Mouse (Mus musculus): ENCODE data around the gene Ticam1. TPM values are rescaled to one million over a fixed set of nuclear protein-coding genes. Genes with fewer than 3 reads are reported as not detected.

The Ticam1 gene
- polyA plus RNA-seq, 1 experiment from 2014 or later: 4.2 TPM

DNA sequence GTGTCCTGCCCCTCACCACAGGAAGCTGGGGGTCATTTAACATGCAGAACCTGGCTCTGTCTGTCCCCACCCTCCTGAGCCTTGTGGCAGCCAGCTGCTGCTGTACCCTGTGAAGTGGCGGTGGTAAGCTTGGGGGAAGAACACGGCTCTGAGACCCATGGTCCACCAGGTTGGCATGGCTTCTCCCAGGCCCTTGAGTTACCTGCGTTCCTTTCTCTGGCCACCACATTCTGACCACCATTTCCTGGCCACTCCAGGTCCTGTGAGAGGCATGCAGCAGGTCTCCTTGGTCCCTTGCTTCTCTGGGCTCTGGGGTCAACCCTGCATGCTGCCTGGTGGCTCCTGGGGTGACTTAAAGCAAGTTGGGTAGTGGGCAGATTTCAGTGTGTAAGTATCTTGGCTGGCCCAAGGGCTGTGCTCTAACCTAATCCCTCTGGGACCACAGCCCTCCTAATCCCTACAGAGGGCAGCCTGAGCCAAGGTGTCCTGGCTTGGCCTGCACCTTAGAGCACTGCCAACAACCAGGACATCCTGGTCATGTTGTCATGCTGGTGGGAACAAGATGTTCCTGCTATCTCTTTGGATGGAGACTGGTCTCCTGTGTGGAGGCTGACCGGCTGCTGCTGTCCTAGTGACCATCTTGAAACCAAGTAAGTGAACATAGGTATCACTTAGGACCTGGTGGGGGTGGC is 16.1 kb upstream of the Ticam1 start, which contains the start of gene Plin3:
Plin3 (minus strand) TSS at position 343 of the 692 bp plus-strand sequence.
- Histone ChIP-seq H3K36me3 (ENCODE audit: control insufficient read depth, insufficient read depth) (no peaks in the 10 kb centered on the region), H3K27me3 (ENCODE audit: control insufficient read depth, insufficient read depth, low read depth, low read length) (no peaks in the 10 kb centered on the region), H3K4me2 (ENCODE audit: low read depth, low read length) (peak within 1 kb of the TSS; percentile 70), H3K4me1 (ENCODE audit: control insufficient read depth, low read depth, low read length) (peaks cover 44% of the 10 kb centered on the region), H3K9me3 (replicated peaks; ENCODE audit: control insufficient read depth, low read length) (no peaks in the 10 kb centered on the region), H3K27ac (ENCODE audit: low read length) (no peak within 1 kb of the TSS; the same call in 1 of the 2 replicates), H3K4me3 (ENCODE audit: low read depth, low read length) (no peak within 1 kb of the TSS), H3K9ac (ENCODE audit: low read depth, low read length) (no peak within 1 kb of the TSS; the same call in 1 of the 2 replicates)
- ATAC-seq (ENCODE audit: low read depth): no peak
- 83% methylated on average over 4 of the region's 4 CpGs for WGBS (ENCODE audit: insufficient replicate concordance)

DNA sequence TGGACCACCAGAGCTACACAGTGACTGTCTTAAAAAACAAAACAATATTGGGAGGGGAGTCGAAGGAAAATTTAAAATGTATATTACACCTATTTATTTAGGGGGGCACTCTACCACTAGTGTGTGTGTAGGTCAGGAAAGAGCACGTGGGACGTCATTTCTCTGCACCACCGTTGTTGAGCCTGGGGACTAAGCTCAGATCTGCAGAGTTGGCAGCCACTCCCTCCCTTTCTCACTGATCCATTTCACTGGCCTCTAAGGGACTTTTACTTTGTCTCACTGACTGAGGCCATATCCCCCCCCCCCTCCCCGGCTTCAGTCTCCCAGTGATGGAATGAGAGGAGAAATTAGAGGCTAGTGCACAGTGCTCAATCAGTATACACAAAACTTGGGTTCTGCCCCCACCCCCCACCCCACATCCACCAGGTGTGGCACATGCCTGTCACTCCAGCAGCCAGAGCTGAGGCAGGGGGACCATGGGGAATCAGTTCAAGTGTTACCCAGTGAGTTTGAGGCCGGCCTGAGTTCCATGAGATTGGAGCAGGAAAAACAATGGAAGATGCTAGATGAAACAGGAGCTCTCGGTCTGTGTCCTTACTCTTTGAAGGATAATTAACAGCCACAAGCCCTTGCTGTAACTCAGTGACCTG is 15.4 kb upstream of the Ticam1 start:
- peaks cover 52% of the 10 kb centered on the region for H3K4me1 ChIP-seq (ENCODE audit: control insufficient read depth, low read depth, low read length)
- no peaks in the 10 kb centered on the region for H3K36me3 ChIP-seq (ENCODE audit: control insufficient read depth, insufficient read depth)
- WGBS (ENCODE audit: insufficient replicate concordance): 76% methylated on average over 7 of the region's 7 CpGs
- peak overlapping the region; percentile 52; the same call in 1 of the 2 replicates for H3K9ac ChIP-seq (ENCODE audit: low read depth, low read length)
- H3K27me3 ChIP-seq (ENCODE audit: control insufficient read depth, insufficient read depth, low read depth, low read length): no peaks in the 10 kb centered on the region
- peak overlapping the region; percentile 90; the same call in 1 of the 2 replicates for H3K27ac ChIP-seq (ENCODE audit: low read length)
- peak overlapping the region; percentile 56; the same call in 1 of the 2 replicates for H3K4me3 ChIP-seq (ENCODE audit: low read depth, low read length)
- no peak for ATAC-seq (ENCODE audit: low read depth)
- peak overlapping the region; percentile 70 for H3K4me2 ChIP-seq (ENCODE audit: low read depth, low read length)
- H3K9me3 ChIP-seq (replicated peaks; ENCODE audit: control insufficient read depth, low read length): no peaks in the 10 kb centered on the region

DNA sequence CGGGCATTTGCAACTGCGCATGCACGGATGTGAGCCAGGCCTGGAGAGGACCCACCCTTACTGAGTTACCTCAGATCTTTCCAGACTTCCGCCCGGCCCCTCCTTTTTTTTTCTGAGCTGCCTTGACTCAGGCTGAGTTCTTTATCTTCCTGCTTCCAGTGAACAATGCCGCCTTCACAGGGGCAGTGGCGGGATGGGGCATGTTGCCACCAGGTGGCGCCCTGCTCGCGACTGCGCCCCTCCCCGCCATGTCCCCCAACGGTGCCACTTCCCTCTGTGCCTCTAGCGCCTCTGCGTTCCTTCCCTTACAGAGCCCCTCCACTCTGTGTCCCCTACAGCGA is 14.6 kb upstream of the Ticam1 start:
- Histone ChIP-seq H3K27me3 (ENCODE audit: control insufficient read depth, insufficient read depth, low read depth, low read length) (no peaks in the 10 kb centered on the region), H3K4me3 (ENCODE audit: low read depth, low read length) (peak overlapping the region; percentile 56), H3K4me1 (ENCODE audit: control insufficient read depth, low read depth, low read length) (peaks cover 59% of the 10 kb centered on the region), H3K9ac (ENCODE audit: low read depth, low read length) (peak overlapping the region; percentile 52), H3K9me3 (replicated peaks; ENCODE audit: control insufficient read depth, low read length) (no peaks in the 10 kb centered on the region), H3K36me3 (ENCODE audit: control insufficient read depth, insufficient read depth) (no peaks in the 10 kb centered on the region), H3K27ac (ENCODE audit: low read length) (peak overlapping the region; percentile 90), H3K4me2 (ENCODE audit: low read depth, low read length) (peak overlapping the region; percentile 70)
- ATAC-seq (ENCODE audit: low read depth): peak; percentile 78
- 0% methylated on average over 16 of the region's 16 CpGs for WGBS (ENCODE audit: insufficient replicate concordance)

DNA sequence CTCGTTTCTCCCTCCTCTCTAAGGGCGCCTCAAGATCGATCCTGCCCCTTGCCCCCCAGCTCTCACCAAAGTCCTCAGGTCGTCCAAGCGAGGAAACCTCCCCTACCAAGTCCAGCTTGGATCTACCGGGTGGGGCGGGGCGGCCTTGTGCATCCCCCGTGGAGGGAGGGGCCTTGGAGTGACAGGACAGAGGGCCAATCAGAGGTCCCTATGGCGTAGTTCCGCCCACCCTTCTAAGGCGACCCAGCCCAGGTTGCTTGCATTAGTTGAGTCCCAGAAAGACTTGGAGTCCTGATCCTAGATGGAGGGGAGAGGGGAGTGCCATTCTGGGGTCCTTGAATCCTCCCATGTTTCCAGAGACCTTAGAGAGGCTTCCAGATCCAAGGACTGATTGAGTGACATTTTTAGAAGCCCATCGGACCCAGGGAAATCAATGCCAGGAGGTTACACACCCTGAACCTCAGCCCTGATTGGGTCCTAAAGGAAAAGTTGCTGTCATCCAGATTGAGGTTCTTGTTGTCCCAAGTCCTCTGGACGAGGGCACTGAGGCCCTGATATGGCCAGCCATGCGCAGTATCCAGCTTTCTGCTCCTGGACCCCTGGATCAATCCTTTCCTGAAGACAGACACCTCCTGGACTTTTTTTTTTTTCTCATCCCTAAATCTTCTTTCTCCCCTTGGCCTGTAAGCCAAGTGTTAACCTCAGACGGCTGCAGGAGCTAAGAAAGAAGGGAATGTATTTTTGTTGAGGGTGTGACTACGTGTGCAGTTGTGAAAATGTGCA is 14.0 kb upstream of the Ticam1 start:
- Histone ChIP-seq H3K4me2 (ENCODE audit: low read depth, low read length) (peak overlapping the region; percentile 70), H3K27ac (ENCODE audit: low read length) (peak overlapping the region; percentile 90), H3K4me3 (ENCODE audit: low read depth, low read length) (peak overlapping the region; percentile 56), H3K9me3 (replicated peaks; ENCODE audit: control insufficient read depth, low read length) (no peaks in the 10 kb centered on the region), H3K9ac (ENCODE audit: low read depth, low read length) (peak overlapping the region; percentile 54), H3K4me1 (ENCODE audit: control insufficient read depth, low read depth, low read length) (peaks cover 60% of the 10 kb centered on the region), H3K36me3 (ENCODE audit: control insufficient read depth, insufficient read depth) (peaks cover 5% of the 10 kb centered on the region), H3K27me3 (ENCODE audit: control insufficient read depth, insufficient read depth, low read depth, low read length) (no peaks in the 10 kb centered on the region)
- ATAC-seq (ENCODE audit: low read depth): peak; percentile 88
- WGBS (ENCODE audit: insufficient replicate concordance): 1% methylated on average over 17 of the region's 17 CpGs

DNA sequence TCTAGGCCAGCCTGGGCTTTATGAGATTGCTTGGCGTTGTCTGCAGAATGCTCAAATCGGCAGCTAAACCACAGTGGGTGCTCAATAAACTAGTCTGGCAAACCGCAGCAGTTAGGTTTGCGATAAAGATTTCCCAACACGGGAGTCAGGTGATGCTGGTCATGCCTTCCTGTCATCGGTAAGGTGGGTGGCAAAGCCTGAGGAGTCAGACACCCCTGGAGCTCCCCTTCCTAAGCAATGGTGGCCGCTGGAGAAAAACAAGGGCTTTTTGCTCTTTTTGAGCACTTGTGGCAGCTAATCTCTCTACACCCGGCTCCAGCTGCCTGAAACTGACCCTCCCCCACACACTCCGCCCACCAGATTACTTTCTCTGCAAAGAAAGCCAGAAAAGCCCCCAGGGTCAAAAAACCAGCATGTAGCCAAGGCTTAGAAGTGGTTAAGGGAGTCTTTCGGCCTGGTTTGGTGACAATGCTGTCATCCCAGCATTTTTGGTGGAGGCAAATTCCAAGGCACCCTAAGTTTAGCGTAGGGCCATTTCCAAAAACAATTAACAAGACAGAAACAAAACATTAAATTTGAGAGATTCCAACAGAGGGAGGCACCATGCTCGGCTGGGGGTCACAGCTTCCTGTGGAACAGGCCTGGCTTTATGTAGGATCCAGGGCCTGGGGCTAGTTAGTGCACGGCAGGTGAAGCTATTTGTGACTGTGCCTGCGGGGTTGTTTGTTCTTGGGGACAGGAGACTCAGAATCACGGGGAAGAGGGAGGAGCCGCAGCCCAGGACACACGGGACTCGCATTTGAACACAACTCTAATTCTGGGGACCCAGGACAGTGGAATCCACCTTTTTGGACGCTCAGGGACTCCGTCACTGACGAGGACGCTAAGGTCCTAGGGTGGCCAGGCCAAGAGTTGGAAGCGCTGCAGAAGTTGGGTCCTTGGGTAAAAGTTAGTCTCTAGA is 13.1 kb upstream of the Ticam1 start:
- peak overlapping the region; percentile 56 for H3K4me3 ChIP-seq (ENCODE audit: low read depth, low read length)
- H3K4me1 ChIP-seq (ENCODE audit: control insufficient read depth, low read depth, low read length): peaks cover 60% of the 10 kb centered on the region
- peak overlapping the region; percentile 54 for H3K9ac ChIP-seq (ENCODE audit: low read depth, low read length)
- peak overlapping the region; percentile 90 for H3K27ac ChIP-seq (ENCODE audit: low read length)
- H3K4me2 ChIP-seq (ENCODE audit: low read depth, low read length): peak overlapping the region; percentile 70
- 6% methylated on average over 23 of the region's 23 CpGs for whole genome bisulfite sequencing (ENCODE audit: insufficient replicate concordance)
- no peaks in the 10 kb centered on the region for H3K27me3 ChIP-seq (ENCODE audit: control insufficient read depth, insufficient read depth, low read depth, low read length)
- H3K36me3 ChIP-seq (ENCODE audit: control insufficient read depth, insufficient read depth): peaks cover 8% of the 10 kb centered on the region
- H3K9me3 ChIP-seq (replicated peaks; ENCODE audit: control insufficient read depth, low read length): no peaks in the 10 kb centered on the region
- ATAC-seq (ENCODE audit: low read depth): peak; percentile 20

- H3K4me1 ChIP-seq (ENCODE audit: control insufficient read depth, low read depth, low read length): peaks cover 60% of the 10 kb centered on the region
- peak overlapping the region; percentile 54 for H3K9ac ChIP-seq (ENCODE audit: low read depth, low read length)
- H3K36me3 ChIP-seq (ENCODE audit: control insufficient read depth, insufficient read depth): peaks cover 9% of the 10 kb centered on the region
- H3K27me3 ChIP-seq (ENCODE audit: control insufficient read depth, insufficient read depth, low read depth, low read length): no peaks in the 10 kb centered on the region
- no peak for ATAC-seq (ENCODE audit: low read depth)
- 20% methylated on average over 3 of the region's 3 CpGs for WGBS (ENCODE audit: insufficient replicate concordance)
- H3K27ac ChIP-seq (ENCODE audit: low read length): peak overlapping the region; percentile 90
- peak overlapping the region; percentile 56 for H3K4me3 ChIP-seq (ENCODE audit: low read depth, low read length)
- H3K4me2 ChIP-seq (ENCODE audit: low read depth, low read length): peak overlapping the region; percentile 70
- H3K9me3 ChIP-seq (replicated peaks; ENCODE audit: control insufficient read depth, low read length): no peaks in the 10 kb centered on the region
These were observed 12.3 kb upstream of the Ticam1 start for GRCm38 (mm10) chr17:56288866-56289265.

- Histone ChIP-seq H3K9ac (ENCODE audit: low read depth, low read length) (peak overlapping the region; percentile 57), H3K4me1 (ENCODE audit: control insufficient read depth, low read depth, low read length) (peaks cover 60% of the 10 kb centered on the region), H3K36me3 (ENCODE audit: control insufficient read depth, insufficient read depth) (peaks cover 13% of the 10 kb centered on the region), H3K27ac (ENCODE audit: low read length) (peak overlapping the region; percentile 90), H3K4me3 (ENCODE audit: low read depth, low read length) (peak overlapping the region; percentile 42), H3K27me3 (ENCODE audit: control insufficient read depth, insufficient read depth, low read depth, low read length) (no peaks in the 10 kb centered on the region), H3K9me3 (replicated peaks; ENCODE audit: control insufficient read depth, low read length) (no peaks in the 10 kb centered on the region), H3K4me2 (ENCODE audit: low read depth, low read length) (peak overlapping the region; percentile 54)
- 32% methylated on average over 3 of the region's 3 CpGs for WGBS (ENCODE audit: insufficient replicate concordance)
- ATAC-seq (ENCODE audit: low read depth): peak; percentile 44
These were observed 11.2 kb upstream of the Ticam1 start for GRCm38 (mm10) chr17:56287830-56288229.

DNA sequence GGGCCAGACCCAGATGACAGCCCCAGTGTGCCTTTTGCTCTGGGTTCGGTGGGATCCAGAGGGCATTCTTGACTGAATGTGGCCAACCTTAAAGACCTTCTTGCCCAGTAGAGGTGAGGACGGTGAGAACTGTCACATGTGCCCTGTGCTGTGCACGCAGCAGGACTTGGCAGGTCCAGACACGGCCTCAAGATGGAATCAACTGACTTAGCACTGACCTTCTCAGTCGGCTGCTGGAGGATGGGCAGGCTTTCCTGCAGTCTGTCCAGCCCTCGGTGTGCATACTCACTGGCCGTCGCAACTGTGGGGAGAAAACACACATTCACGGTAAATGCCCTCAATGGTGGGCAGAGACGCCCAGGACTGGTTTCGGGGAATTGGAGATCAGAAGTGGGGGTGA is 9.4 kb upstream of the Ticam1 start:
- Histone ChIP-seq H3K27ac (ENCODE audit: low read length) (no peak overlapping the region), H3K4me2 (ENCODE audit: low read depth, low read length) (no peak overlapping the region), H3K9me3 (replicated peaks; ENCODE audit: control insufficient read depth, low read length) (no peaks in the 10 kb centered on the region), H3K36me3 (ENCODE audit: control insufficient read depth, insufficient read depth) (peaks cover 17% of the 10 kb centered on the region), H3K4me1 (ENCODE audit: control insufficient read depth, low read depth, low read length) (peaks cover 54% of the 10 kb centered on the region), H3K27me3 (ENCODE audit: control insufficient read depth, insufficient read depth, low read depth, low read length) (no peaks in the 10 kb centered on the region), H3K4me3 (ENCODE audit: low read depth, low read length) (no peak overlapping the region), H3K9ac (ENCODE audit: low read depth, low read length) (no peak overlapping the region)
- no peak for ATAC-seq (ENCODE audit: low read depth)
- WGBS (ENCODE audit: insufficient replicate concordance): 89% methylated on average over 11 of the region's 11 CpGs
